Mouse (Mus musculus) neural tube, embryonic 10.5 days (tissue): ENCODE results near the gene Tcp10c.
A peak's percentile ranks its signal among the peaks of the same experiment; 100 is the strongest.
"Not testable (repeated sequence)": the region's sequence is repeated elsewhere in the genome, so short reads cannot be mapped to it uniquely, and the experiment has no call there.

Experiments used
- DNase-seq: peaks from one replicate; pipeline ENCODE4 v3.0.0-alpha.2; 2017; ENCODE audit warnings: low spot score; ENCODE audit errors: extremely low spot score

Tcp10c gene

DNA sequence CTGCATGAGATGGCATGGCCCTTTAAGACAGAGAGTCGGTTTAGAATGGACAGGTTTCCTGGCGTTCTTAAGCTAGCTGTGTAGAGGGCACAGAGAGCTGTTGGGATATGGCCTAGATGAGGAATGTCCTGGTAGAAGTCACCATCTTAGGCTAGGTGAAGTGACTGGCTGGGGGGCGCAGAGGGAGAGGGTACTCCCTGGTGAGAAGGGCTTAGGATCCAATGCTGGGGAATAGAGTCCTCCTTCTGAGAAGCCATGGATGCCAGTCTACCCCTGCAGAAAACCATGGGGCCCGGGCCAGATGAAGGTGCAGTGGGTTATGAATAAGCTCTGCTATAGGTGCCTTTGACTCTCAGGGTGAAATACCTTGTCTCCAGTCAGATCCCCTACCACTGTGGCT lies at the start of gene Tcp10c:
TSS of gene Tcp10c (plus strand) at position 52 of the 400 bp plus-strand sequence.
- not testable (repeated sequence) for DNase-seq

DNA sequence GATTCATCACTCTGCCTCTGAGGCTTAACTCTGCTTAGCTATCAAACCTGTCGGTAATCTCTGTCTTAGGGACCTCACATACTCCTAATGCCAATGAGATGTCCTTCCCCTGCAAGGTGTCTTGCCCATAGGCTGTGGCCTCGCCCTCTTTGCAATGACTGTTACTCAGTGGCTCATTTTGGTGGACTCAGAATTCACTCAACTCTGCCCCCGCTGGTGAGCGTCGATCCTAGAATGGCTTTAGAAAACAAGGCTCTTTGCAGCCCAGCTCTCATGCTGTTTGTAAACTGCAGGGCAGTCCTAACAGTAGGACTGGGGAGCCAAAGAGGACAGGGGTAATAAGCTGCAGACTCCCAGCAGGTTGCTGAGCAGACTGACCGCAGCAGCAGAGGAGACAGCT lies 46.5 kb upstream of the Tcp10c start:
- DNase-seq = not testable (repeated sequence)

DNA sequence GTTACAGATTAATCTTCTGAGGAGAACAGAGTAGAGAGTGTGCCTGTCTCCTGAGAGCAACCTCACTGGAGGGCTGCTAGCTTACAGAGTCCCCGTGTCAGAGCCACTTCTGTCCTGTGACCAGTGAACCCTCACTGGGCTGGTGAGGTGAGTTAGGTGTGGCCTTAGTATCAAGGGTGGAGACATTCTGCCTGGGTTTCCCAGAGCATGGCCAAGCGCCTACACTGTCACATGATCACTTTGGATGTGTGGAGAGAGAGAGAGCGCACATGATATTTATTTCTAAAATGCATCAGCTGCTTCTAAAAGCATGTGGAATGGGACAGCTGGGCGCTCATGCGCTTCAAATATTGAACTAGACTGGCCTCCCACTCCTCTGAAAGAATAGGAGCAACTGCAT lies 46.0 kb upstream of the Tcp10c start:
- not testable (repeated sequence) for DNase-seq

DNA sequence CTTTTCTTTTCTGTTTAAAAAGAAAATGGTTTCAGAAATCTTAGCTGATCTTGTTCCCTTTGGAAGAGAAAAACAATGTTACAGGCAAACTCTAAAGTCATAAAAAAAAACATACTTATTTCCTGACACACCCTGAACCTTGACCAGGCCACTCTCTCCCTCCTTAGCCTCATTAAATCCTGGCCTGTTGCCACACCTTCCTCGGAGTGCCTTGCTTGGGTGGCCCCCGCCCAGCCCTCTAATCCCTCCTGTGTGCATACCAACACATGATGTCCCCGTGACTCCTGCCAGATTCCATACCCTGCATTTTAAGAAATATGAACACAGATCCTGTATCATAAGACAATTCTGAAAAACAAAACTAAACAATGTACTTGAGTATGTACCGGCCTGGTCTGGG lies 45.6 kb upstream of the Tcp10c start:
- not testable (repeated sequence) for DNase-seq

DNA sequence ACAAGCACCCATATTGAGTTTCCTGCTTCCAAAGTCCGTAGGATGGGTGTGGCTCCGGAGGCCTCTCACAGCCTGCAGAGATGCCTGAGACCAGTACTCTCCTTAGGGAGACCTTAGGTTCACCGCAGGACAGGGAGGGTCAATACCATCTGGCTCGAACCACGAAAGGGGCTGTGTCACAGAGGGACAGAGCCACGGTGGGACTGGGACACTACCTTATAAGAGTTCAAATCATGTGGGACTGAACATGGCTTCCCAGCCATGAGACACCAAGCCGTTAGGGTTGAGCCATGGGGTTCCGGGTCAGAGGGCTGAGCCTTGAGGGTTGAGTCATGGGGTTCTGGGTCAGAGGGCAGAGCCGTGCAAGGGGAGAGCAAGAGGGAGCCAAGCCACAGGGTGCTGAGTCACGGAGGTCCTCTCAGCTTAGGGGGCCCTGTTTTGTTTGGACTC lies 45.2 kb upstream of the Tcp10c start:
- DNase-seq = not testable (repeated sequence)

DNA sequence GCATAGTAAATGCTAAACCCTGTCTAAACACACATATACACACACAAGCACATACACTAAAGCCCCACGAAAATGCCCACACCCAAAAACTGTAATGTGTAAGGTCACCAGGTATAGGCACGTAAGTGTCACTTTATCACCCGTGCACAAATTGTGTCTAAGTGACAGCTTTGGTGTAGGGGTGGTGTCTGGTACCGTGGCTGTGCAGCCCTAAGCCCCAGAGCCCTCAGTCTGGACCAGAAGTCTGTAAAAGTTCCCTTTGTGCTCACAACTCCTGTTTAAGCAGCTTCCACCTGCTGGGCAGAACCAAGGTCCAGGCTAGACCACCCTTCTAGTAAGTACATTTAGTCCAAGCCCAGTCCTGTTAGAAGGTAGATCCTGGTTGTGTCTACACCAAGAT lies 24.4 kb upstream of the Tcp10c start:
- DNase-seq = not testable (repeated sequence)

DNA sequence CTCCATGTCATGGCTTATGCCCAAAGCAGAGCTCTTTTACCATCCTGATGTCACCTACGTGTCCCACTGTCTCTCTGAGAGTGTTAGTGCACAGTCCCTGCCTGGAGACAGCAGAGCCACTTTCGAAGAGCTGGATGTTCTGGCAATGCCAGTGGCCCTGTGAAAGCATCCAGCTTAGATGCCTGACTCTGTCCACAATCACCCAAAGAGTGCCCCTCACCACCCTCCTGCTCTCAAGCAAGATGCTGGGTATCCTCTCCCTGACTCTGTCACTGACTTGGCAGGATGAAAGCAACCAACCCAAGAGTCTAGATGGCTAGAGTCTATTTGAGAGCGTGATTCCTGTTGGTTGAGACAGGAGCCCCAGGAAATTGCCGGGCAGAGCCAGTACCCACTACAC lies 23.2 kb upstream of the Tcp10c start:
- DNase-seq = not testable (repeated sequence)

DNA sequence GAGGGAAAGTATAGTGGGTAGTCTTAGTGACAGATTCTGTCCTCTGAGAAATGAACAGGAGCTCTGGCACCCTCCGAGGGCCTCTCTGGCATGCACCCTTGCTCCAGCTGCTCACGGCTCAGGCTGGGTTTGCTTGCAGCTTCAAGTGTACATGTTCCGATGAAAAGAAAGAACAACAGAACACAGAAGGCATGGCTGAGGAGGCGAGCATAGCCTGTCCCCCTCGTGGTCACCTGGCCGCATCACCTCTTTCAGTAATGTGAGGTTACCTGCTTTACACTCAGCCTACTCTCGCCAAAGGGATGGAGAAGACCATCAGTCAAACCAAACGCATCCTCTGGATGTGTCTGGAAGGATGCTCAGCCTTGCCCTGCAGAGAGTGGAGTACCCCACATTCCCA lies 21.9 kb upstream of the Tcp10c start:
- DNase-seq = not testable (repeated sequence)

DNA sequence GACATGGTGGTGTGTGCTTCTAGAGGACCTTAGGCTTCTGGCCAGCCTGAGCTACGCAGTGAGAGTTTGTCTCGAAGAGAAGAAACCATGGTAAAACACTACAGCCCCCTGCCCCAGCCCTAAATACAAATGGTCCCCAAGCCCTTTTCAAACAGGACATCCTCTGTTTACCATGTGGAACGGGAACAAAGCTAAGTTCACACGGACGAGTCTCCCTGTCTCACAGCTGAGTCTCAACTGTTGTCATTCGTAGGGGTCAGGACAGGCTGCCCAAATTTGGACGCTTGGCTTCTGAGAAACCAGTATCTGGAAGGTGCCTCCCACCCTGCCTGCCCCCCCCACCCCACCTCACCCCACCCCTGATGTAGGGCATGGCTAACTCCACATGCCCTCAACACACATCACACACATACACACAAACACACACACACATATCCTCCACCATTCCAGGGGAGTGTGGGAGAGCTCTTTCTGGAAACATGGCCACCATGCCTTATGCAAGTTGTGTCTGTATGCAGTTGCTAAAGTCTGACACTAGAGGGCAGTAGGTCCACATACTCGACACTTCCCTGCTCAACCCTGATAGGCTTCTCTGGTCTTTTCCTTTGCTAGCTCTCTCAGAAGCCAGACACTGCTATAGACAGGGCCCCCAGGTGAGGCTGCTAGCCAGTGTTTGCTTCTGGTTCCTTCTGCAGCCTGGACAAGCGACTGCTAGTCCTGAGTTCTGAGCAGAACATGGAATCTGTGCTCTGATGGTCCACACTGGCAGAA lies 17.2 kb upstream of the Tcp10c start:
- DNase-seq = peak; percentile 31

DNA sequence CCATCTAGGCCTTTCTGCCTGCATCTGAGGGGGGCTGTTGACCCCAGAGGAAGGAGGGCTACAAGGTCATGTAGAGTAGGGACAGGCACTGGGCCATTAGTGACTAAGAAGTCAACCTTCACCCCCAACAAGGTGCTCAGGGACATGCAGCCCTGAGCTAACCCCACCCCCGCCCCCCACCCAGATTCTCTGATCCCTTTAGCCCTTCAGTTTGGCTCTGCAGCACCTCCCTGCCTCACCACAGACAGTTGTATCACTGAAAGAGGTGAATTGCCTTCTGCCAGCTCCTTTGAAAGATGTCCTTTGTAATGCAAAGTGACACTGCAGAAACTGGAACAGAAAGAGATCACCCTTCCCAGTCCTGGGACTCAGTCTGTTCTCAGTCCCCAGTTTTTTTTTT lies 16.4 kb upstream of the Tcp10c start:
- not testable (repeated sequence) for DNase-seq

DNA sequence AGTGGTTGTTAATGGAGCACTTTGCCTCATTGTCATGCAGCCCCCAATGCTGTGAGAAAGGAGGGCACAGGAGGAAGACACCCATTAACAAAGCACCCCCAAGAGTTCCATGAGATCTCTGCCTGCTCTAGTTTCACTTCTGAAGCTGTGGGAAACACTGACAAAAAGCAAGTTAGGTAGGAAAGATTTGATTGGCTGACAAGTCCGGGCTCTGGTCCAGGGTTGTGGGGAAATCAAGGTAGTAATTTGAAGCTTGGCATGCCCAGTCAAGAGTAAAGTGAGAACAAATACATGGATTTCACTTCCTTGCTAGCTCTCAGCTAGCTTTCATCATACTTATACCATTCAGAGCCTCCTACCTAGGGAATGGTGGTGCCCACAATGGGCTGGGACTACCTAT lies 14.3 kb upstream of the Tcp10c start:
- DNase-seq = not testable (repeated sequence)

DNA sequence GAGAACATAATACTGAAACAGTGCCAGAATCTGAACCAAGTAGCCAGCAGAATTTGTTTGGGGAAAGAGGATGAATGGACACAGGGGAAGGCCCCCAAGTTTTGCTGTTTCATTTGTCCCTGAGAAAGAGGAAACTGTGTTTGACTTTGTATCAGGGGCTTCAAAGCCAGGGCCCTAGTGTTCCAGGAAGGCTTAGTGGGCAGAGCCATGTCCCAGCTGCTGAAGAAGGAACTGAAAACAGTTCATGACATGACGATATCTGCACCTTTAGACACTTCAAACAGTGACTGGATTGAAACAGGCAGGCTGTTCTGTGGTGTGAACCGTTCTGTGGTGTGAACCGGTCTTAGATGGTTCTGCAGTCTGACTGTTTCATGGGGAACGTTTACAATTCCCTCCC lies 8.4 kb upstream of the Tcp10c start:
- DNase-seq = not testable (repeated sequence)

DNA sequence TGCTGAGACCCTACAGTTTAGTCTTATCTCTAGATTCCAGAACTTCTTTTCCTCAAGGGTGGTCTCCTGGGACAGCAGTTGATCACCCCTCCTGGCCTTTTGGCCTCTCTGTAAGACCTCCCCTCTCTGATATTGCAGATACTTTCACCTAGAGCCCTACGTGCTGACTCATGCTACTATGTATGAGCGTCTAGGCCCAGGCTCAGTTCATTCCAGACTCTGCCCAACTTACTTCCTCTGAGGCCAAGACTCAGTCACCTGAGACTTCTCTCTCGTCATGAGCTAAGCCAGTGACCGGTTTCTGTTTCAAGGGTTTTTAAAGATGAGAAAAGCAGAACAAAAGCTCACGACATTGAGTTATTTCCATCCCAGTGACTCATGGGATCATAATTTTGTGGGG lies 4.8 kb upstream of the Tcp10c start:
- DNase-seq = not testable (repeated sequence)

DNA sequence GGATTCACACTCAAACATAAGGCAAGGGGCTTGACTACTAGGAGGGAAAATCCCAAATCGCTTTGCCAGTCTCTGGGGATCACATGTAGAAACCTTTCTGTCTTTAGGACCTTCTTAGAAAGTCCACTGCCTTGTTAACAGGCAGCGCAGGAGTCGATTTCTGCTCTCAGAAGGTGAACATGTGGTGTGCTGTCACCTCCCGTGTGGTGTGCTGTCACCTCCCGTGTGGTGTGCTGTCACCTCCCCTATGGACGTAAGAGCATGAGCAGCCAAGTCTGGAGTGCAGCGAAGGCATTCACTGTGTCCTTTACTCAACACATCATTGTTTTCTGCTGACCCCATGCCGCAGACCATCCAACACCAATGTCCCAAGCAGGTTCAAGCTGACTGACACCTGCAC lies 1.1 kb upstream of the Tcp10c start:
- DNase-seq = not testable (repeated sequence)

DNA sequence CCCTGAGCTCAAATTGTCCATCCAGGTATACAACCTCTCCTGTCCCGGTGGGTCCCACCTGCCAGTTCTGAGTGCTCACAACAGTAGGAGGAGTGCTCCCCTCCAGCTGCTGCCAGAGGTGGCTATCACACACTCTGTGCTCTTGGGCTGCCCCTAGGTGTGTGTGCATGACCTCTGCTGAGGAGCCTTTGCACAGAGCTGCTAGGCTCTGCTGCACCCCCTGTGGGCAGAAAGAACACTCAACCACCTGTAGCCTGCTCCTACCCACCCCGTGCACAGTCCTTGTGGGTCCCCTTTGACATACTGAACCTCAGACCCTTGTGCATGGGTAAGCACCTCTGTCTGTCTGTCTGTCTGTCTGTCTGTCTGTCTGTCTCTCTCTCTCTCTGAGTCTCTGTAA lies 8.1 kb downstream of the Tcp10c start:
- DNase-seq = not testable (repeated sequence)

DNA sequence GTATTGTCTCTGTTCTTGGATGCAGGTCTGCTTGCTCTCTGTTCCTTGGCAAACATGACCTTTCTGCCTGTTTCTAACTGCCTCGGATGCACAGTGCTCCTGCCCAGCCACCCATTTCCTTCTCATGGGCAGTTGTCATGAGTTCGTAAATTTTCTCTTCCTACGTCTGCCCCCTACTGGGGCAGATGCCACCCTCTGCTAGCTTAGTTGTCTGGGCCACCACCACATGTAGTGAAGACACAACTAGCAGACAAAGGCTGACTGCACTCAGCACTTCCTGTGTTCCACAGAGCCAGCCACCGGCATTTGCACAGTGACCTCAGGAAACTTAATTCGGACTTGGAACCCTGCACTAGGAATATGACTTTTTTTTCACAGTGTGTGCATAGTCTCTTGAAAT lies 9.4 kb downstream of the Tcp10c start:
- DNase-seq = not testable (repeated sequence)

DNA sequence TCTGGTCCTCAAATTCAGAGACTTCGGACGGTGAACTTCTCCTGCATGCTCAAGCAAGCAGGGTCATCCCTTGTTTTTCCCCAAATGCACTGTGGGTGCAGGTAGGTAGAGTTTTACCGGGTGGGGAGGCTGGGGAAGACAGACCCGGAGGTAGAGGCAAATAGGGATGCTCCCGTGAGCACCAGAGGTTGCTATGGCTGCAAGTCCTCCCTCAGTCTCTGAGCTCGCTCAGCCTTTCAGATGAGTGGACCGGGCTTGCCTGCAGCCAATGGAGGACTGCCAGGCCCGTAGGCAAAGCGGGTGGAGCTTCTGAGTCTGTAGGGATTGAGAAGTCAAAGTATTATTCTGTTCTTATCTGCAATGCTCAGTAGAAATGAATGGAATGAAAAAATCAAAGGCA lies 9.8 kb downstream of the Tcp10c start:
- DNase-seq = peak; percentile 10

DNA sequence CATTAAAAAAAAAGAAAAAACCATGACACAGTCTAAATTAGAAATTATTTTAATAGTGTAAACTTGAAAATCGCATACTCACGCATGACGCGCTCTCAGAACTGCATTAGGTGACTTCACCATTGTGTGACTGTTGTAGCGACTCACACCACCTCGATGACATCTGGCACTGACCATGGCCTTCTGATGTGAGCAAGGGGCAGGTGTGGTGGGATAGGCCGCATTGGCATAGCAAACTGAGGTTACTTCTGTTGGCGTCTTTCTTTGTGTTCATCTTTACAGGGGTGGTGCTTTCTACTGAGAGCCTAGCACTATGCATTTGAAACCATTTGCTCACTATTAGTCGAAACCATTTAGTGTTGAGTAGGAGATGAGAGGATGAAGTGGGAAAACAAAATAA lies 12.8 kb downstream of the Tcp10c start:
- peak; percentile 9 for DNase-seq

DNA sequence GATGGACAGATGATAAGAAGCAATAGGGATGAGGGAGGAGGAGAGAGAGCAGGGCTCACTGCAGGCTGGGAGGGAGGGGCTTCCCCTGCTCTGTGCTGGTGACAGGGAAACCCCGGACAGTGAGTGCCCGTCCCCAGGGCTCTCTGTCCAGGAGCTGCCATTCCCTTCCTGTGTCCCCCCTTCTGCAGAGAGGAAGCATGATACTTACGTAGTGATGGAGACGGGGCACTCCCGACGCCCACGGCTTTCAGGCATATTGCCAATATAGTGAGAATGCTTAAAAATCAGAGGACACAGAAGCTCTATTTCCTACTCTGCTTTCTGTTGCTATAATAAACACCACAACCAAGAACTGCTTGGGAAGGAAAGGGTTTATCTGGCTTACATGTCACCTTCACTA lies 14.3 kb downstream of the Tcp10c start:
- not testable (repeated sequence) for DNase-seq

DNA sequence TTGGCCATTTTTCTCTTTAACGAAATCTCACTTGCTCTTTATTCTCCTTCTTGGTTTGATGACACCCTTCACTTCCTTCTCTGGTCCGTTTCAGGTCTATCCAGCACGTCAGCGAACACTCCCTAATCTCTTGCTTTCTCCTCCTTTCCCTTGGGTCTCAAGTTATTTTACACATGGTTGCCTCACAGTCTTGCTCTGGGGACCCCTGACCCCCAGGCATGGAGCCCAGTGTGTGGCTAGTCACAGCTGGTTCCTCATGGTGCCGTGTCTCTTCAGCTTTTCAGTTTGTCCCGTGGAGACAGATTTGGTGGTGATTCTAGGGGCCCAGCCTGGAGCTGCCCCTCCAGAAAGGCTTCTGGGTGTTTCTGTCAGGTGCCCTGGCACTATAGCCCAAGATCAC lies 16.4 kb downstream of the Tcp10c start:
- not testable (repeated sequence) for DNase-seq

DNA sequence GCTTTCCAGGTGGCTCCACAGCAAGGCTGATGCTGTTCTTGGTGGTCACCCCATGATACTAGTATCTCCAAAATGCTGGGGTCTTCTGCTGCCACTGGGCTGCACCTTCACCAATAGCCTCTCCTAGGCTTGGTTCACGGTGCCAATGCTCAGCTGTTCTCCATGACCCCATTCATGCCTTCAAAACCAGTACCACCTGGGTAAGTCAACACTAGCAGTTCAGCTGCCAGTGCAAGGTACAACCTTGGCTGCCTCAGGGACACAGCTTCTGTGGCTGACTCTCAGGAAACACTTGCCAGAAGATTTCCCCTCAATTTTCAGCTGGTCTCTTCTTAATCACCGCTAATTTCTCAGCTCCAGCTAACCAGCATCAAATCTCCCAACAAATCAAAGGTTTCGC lies 24.0 kb downstream of the Tcp10c start:
- DNase-seq = not testable (repeated sequence)

DNA sequence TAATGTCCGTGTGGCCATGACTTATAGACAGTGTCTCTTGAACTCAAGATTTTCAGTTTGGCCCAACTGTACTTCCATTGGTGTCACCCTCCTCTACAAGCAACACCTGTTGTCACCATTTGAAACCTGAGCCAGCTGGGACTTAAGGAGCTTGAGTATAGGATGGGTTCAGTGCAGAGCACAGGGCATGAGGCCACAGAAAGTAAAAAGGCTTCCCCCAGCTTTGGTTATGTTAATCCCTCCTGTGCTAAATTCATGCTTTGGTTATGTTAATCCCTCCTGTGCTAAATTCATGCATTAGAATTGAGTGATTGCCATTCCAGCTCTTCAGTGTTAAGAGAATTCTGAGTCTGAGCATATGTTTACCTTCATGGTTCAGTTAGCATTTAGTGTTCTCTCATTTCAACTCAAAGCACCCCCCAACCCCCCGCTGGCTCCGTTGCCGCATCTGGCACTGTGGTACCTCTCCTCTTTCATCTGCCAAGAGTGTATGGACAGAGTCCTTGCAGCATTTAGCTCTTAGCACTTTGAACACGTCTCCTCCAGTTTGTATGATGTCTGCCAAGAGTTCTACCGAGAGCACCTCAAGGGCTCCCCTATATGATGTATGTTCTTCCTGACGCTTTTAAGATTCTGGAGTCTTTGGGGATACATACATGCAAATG lies 25.7 kb downstream of the Tcp10c start:
- DNase-seq = not testable (repeated sequence)

DNA sequence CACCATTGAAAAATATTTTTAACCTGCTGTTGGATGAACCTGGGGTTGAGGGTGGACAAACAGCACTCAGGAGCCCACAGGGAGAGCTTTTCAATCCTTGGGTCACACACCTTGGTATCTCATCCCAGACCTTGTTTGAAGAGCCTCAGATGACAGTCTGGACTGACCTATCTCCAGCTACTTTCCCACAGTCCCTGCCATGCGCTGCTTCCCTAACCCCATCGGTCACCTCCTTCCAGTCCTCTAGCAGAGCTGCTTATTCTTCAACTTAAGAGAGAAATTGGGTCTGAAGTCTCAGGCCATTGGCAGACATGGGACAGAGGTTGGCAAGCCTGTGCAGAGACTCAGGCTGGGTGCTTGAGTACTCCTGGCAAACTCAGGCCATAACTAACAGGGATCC lies 26.9 kb downstream of the Tcp10c start:
- DNase-seq = not testable (repeated sequence)
